Mouse (Mus musculus): Measurements from ENCODE around the gene Klf13. TPM values are rescaled to one million over a fixed set of nuclear protein-coding genes. Genes with fewer than 3 reads are reported as not detected.

Klf13 gene
- polyA plus RNA-seq, 1 experiment from 2014 or later: 29.0 TPM

DNA sequence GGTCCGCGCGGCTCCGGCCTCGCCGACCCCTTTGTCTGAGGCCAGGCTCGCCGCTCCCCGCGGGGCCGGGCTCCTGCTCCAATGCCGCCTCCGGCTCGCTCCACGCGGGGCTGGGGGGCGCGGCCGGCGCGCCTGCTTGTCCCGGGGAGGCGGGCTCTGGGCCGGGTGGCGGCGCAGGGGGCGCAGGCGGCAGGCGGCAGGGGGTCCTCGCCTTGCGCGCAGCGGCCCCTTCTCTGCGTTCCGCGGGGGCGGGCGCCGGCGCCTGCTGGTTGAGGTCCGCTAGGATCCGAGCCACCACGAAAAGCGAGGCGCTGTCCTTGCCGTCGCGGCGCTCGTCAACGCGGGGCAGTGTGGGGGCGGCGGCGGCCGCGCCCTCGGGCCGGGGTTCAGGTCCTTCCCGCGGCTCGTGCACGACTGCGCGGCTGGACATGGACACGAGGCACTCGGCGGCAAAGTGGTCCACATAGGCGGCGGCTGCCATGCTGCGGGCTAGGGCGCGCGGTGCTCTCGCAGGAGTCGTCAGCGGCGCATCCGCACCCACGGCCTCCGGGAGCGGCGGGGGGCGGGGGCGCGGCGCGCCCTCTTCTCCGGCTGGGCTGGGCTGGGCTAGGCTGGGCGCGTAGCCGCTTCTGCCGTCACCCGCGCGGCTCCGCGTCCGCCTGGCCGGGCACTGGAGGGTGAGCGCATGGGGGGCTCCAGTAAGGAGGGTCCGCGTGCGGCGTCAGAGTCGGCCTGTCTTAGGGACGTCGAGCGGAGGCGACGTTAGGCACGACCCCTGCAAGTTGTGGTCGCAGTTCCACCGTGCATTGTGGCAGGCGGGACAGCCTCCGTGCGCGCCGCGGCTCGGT lies 425 bp downstream of the Klf13 start:
- Histone ChIP-seq H3K27ac (ENCODE audit: low read depth) (peak overlapping the region; percentile 91), H3K4me1 (ENCODE audit: insufficient read depth) (no peaks in the 10 kb centered on the region), H3K4me3 (ENCODE audit: low read depth, low read length) (peak overlapping the region; percentile 74), H3K9me3 (ENCODE audit: low read depth, low read length) (no peaks in the 10 kb centered on the region), H3K9ac (peak overlapping the region; percentile 80), H3K4me2 (peak overlapping the region; percentile 96), H3K36me3 (ENCODE audit: insufficient read depth) (no peaks in the 10 kb centered on the region), H3K27me3 (ENCODE audit: insufficient read depth, low read length) (no peaks in the 10 kb centered on the region)
- peak; percentile 61 for ATAC-seq (ENCODE audit: insufficient read depth)
- DNase-seq: no peak
- WGBS: under 1% methylated on average over 102 of the region's 121 CpGs
- no peak for TF ChIP-seq CTCF (IDR thresholded peaks at IDR 0.05; ENCODE audit: low read depth)

GRCm38 (mm10) chr7:63937236-63938065 lies 1.3 kb downstream of the Klf13 start:
- Histone ChIP-seq H3K9me3 (ENCODE audit: low read depth, low read length) (no peaks in the 10 kb centered on the region), H3K4me2 (peak overlapping the region; percentile 96), H3K4me3 (ENCODE audit: low read depth, low read length) (peak overlapping the region; percentile 74), H3K27ac (ENCODE audit: low read depth) (peak overlapping the region; percentile 91), H3K9ac (peak overlapping the region; percentile 80), H3K36me3 (ENCODE audit: insufficient read depth) (no peaks in the 10 kb centered on the region), H3K27me3 (ENCODE audit: insufficient read depth, low read length) (no peaks in the 10 kb centered on the region), H3K4me1 (ENCODE audit: insufficient read depth) (no peaks in the 10 kb centered on the region)
- DNase-seq (peak; percentile 87), ATAC-seq (ENCODE audit: insufficient read depth) (peak; percentile 22)
- WGBS: 0% methylated on average over 67 of the region's 88 CpGs
- no peak; the same call in 1 of the 2 replicates for TF ChIP-seq CTCF (IDR thresholded peaks at IDR 0.05; ENCODE audit: low read depth)

DNA sequence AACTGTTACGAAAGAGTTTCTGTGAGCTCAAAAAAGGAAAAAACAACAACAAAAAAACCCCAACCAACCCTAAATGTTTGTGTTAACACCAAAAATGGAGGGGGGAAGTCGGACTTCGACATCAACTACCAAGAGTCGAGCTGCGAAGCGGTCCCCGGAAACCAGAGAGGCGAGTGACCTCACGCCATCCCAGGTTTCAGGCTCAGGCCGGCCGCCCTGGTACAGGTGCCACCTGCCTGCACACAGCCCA lies 1.8 kb downstream of the Klf13 start:
- H3K4me2 ChIP-seq: peak overlapping the region; percentile 96
- H3K9ac ChIP-seq: peak overlapping the region; percentile 80
- DNase-seq (no peak), ATAC-seq (ENCODE audit: insufficient read depth) (no peak)
- WGBS: under 1% methylated on average over 11 of the region's 11 CpGs
- no peaks in the 10 kb centered on the region for H3K27me3 ChIP-seq (ENCODE audit: insufficient read depth, low read length)
- no peaks in the 10 kb centered on the region for H3K36me3 ChIP-seq (ENCODE audit: insufficient read depth)
- TF ChIP-seq CTCF (IDR thresholded peaks at IDR 0.05; ENCODE audit: low read depth): peak; percentile 27; the same call in 1 of the 2 replicates
- no peaks in the 10 kb centered on the region for H3K9me3 ChIP-seq (ENCODE audit: low read depth, low read length)
- no peaks in the 10 kb centered on the region for H3K4me1 ChIP-seq (ENCODE audit: insufficient read depth)
- H3K4me3 ChIP-seq (ENCODE audit: low read depth, low read length): peak overlapping the region; percentile 74
- H3K27ac ChIP-seq (ENCODE audit: low read depth): peak overlapping the region; percentile 91

GRCm38 (mm10) chr7:63936188-63936985 lies 2.3 kb downstream of the Klf13 start:
- WGBS: under 1% methylated on average over 34 of the region's 34 CpGs
- peak; percentile 78 for DNase-seq
- no peak for ATAC-seq (ENCODE audit: insufficient read depth)
- peak; percentile 21; the same call in 1 of the 2 replicates for TF ChIP-seq CTCF (IDR thresholded peaks at IDR 0.05; ENCODE audit: low read depth)
- no peaks in the 10 kb centered on the region for H3K9me3 ChIP-seq (ENCODE audit: low read depth, low read length)
- peak overlapping the region; percentile 74 for H3K4me3 ChIP-seq (ENCODE audit: low read depth, low read length)
- peak overlapping the region; percentile 80 for H3K9ac ChIP-seq
- peak overlapping the region; percentile 91 for H3K27ac ChIP-seq (ENCODE audit: low read depth)
- H3K36me3 ChIP-seq (ENCODE audit: insufficient read depth): no peaks in the 10 kb centered on the region
- no peaks in the 10 kb centered on the region for H3K27me3 ChIP-seq (ENCODE audit: insufficient read depth, low read length)
- peak overlapping the region; percentile 96 for H3K4me2 ChIP-seq
- H3K4me1 ChIP-seq (ENCODE audit: insufficient read depth): no peaks in the 10 kb centered on the region

DNA sequence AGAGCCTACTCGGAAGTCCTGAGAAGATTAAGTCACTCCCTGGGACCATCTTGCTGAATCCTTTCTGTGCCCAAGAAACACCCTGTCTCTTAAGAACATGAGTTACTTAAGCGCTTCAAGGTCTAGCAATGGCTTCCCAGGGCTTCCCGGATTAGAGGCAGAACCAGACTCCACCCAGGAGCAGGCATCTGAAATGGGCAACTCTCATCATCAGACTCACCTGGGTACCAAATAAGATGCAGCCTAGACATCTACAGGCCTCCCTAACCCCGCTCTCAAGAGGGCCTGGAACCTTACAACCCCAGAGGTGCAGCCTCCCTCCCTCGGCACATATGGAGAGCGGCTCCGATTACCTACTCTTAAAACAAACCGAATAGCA lies 2.9 kb downstream of the Klf13 start:
- Histone ChIP-seq H3K4me2 (peak overlapping the region; percentile 96), H3K27me3 (ENCODE audit: insufficient read depth, low read length) (no peaks in the 10 kb centered on the region), H3K9ac (no peak overlapping the region), H3K4me1 (ENCODE audit: insufficient read depth) (no peaks in the 10 kb centered on the region), H3K4me3 (ENCODE audit: low read depth, low read length) (peak overlapping the region; percentile 74), H3K27ac (ENCODE audit: low read depth) (no peak overlapping the region), H3K36me3 (ENCODE audit: insufficient read depth) (no peaks in the 10 kb centered on the region), H3K9me3 (ENCODE audit: low read depth, low read length) (no peaks in the 10 kb centered on the region)
- DNase-seq (no peak), ATAC-seq (ENCODE audit: insufficient read depth) (no peak)
- 21% methylated on average over 8 of the region's 8 CpGs for WGBS
- TF ChIP-seq CTCF (IDR thresholded peaks at IDR 0.05; ENCODE audit: low read depth): no peak

- H3K4me3 ChIP-seq (ENCODE audit: low read depth, low read length): no peak overlapping the region
- H3K36me3 ChIP-seq (ENCODE audit: insufficient read depth): no peaks in the 10 kb centered on the region
- H3K9ac ChIP-seq: no peak overlapping the region
- no peaks in the 10 kb centered on the region for H3K27me3 ChIP-seq (ENCODE audit: insufficient read depth, low read length)
- DNase-seq (no peak), ATAC-seq (ENCODE audit: insufficient read depth) (no peak)
- H3K27ac ChIP-seq (ENCODE audit: low read depth): no peak overlapping the region
- no peaks in the 10 kb centered on the region for H3K4me1 ChIP-seq (ENCODE audit: insufficient read depth)
- no peak overlapping the region for H3K4me2 ChIP-seq
- 54% methylated on average over 1 of the region's 1 CpGs for WGBS
- TF ChIP-seq CTCF (IDR thresholded peaks at IDR 0.05; ENCODE audit: low read depth): no peak
- H3K9me3 ChIP-seq (ENCODE audit: low read depth, low read length): no peaks in the 10 kb centered on the region
These were observed 4.2 kb downstream of the Klf13 start for GRCm38 (mm10) chr7:63934530-63934929.

Data from lung, embryonic 14.5 days (tissue).